Mouse (Mus musculus): ENCODE data around the gene Klf2.

DNA sequence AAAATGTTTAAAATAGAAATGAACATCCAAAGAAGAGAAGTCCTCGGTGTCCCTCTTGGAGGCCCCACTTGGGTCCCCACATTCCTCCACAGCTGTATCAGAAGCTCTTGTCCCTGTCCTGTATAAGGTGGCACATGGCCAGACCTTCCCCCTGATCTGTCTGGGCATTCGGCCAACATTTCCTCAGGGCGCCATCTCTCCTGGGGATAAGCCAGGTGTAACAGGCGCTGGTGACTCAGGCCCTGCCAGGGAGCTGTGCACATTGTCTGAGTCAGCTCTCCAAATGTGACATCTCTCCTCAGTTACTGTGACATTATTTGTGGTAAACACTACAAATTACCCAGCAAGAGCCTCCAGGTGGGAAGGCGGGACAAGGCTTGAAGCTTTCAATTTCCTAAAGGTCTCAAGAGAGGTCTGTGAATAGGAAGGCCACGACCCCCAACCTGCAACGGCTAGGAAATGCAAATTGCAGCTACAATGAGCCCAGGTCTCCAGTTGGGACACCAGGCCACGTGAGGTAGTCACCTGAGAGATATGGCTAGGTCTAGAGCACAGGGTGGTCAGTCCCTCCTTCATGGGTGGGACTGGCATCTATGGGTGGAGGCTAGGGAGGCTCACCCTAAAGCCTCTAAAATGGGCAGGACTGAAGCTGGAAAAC, 7.9 kb upstream of the Klf2 start:
- no peak for TF ChIP-seq GATA1 (IDR thresholded peaks at IDR 0.05; ENCODE audit: low read length)
- TF ChIP-seq TAL1 (IDR thresholded peaks at IDR 0.05; ENCODE audit: low read length), result no peak

Measured in erythroblast, embryonic 14.5 days (primary cell).